Comparison of ENCODE assay signal across 9 mouse cellular contexts in genomic region chr1:134046387-134046786, GRCm38 (mm10). TPM values are rescaled to one million over a fixed set of nuclear protein-coding genes. Genes with fewer than 3 reads are reported as not detected.
DNase-seq lines count a peak whose midpoint lies in the region; ATAC-seq and TF ChIP-seq lines count a peak whose summit lies in the region.
"Had no signal": no experiment of that assay in that cellular context is flagged by ENCODE, and none has a peak within 500 bp of the region (broad histone marks: within the 10 kb centered on the region; RNA-seq: fewer than 3 reads in every experiment).

No protein-coding gene starts in this region.

- no peak for TF ChIP-seq POLR2A in heart, adult 2 months (IDR thresholded peaks at IDR 0.05; ENCODE audit: insufficient read depth, low read depth, low read length)

- no peaks in the 10 kb centered on the region for H3K79me2 ChIP-seq in heart, adult 2 months (replicated peaks; ENCODE audit: control insufficient read depth, insufficient read depth, low read length)

- no peaks in the 10 kb centered on the region for H3K9me3 ChIP-seq in liver, embryonic 14.5 days (ENCODE audit: control insufficient read depth, low read length)

- intact Hi-C loops in heart, adult 2 months (cut with DNase I): loop anchor here (1.0 kb wide), 2 partner anchors 85 to 135 kb away; no protein-coding TSS in a partner anchor

- WGBS in heart, adult 2 months: 36% methylated on average over 23 of the region's 23 CpGs
- 29% methylated on average over 23 of the region's 23 CpGs for WGBS in liver, embryonic 14.5 days (ENCODE audit: insufficient replicate concordance)

- peak overlapping the region; percentile 31 for H3K4me2 ChIP-seq in liver, embryonic 14.5 days (ENCODE audit: low read depth)

- no peak for TF ChIP-seq CTCF in heart, adult 2 months (IDR thresholded peaks at IDR 0.05)
- TF ChIP-seq CTCF in liver, embryonic 14.5 days (IDR thresholded peaks at IDR 0.05; ENCODE audit: low read depth): no peak

- no peaks in the 10 kb centered on the region for H3K36me3 ChIP-seq in heart, adult 2 months (ENCODE audit: control insufficient read depth, insufficient read depth, low read length)
- no peaks in the 10 kb centered on the region for H3K36me3 ChIP-seq in liver, embryonic 14.5 days (replicated peaks; ENCODE audit: control insufficient read depth, insufficient read depth, low read depth)

- no peak overlapping the region for H3K27ac ChIP-seq in heart, adult 2 months
- no peak overlapping the region for H3K27ac ChIP-seq in liver, embryonic 14.5 days

- H3K9ac ChIP-seq in heart, adult 2 months (ENCODE audit: low read depth, low read length): no peak overlapping the region
- H3K9ac ChIP-seq in liver, embryonic 14.5 days (replicated peaks): no peak overlapping the region

- ATAC-seq in liver, embryonic 14.5 days (ENCODE audit: insufficient read depth): no peak

- no peaks in the 10 kb centered on the region; the same call in 1 of the 2 replicates for H3K4me1 ChIP-seq in heart, adult 2 months (ENCODE audit: control insufficient read depth, insufficient read depth, low read length)
- no peaks in the 10 kb centered on the region for H3K4me1 ChIP-seq in liver, embryonic 14.5 days (replicated peaks; ENCODE audit: control insufficient read depth in 2 of 2, insufficient read depth in 2 of 2, low read length in 1 of 2)

- no peaks in the 10 kb centered on the region for H3K27me3 ChIP-seq in heart, adult 2 months (ENCODE audit: control insufficient read depth, insufficient read depth, low read length)
- no peaks in the 10 kb centered on the region for H3K27me3 ChIP-seq in liver, embryonic 14.5 days (ENCODE audit: control insufficient read depth, insufficient read depth, low read length)

- peak; percentile 90 for DNase-seq in heart, adult 11 months
- DNase-seq in heart, adult 2 months: no peak
- peak; percentile 50 for DNase-seq in thymus, postnatal 4 days
- DNase-seq in thymus, postnatal 25 days: no peak
- DNase-seq in liver, embryonic 14.5 days (ENCODE audit: low read depth in 3 of 3, low spot score in 3 of 3): no peak
- DNase-seq in right cerebral cortex, postnatal 25 days: no peak
- no peak for DNase-seq in spleen, postnatal 4 days (ENCODE audit: low spot score in 2 of 2)
- no peak for DNase-seq in lung, postnatal 25 days (ENCODE audit: low spot score)

- H3K4me3 ChIP-seq in heart, adult 2 months: no peak overlapping the region
- H3K4me3 ChIP-seq in liver, embryonic 14.5 days (ENCODE audit: insufficient read depth in 1 of 2, low read depth in 2 of 2, low read length in 2 of 2): no peak overlapping the region
- H3K4me3 ChIP-seq: myocyte had no signal

- TF ChIP-seq EP300 in heart, adult 2 months (IDR thresholded peaks at IDR 0.05; ENCODE audit: insufficient read depth, low read depth, low read length): no peak
- TF ChIP-seq EP300 in liver, embryonic 14.5 days (IDR thresholded peaks at IDR 0.05; ENCODE audit: low read depth): no peak

RNA-seq across cellular contexts. Expression of gene Fmod, which starts 9.3 kb away (rescaled TPM):
- total RNA-seq in heart, adult 2 months (2021): 1 to 10 TPM; 9.3 to 9.4 TPM
- polyA plus RNA-seq in heart, adult 2 months (2012; rRNA removed): 14.5 and 17.0 TPM in 2 replicates
- 1.1 TPM in 2 replicates for polyA plus RNA-seq in liver, embryonic 14.5 days (2012; rRNA removed)
- polyA plus RNA-seq in liver, embryonic 14.5 days (2014; fragmentation: Nextera tagmentation; extraction: Ambion mirVana): 1.1 and 1.6 TPM in 2 replicates

RNA-seq across cellular contexts. Expression of gene Btg2, which starts 32.5 kb away (rescaled TPM):
- 10 to 100 TPM; 29.9 to 31.0 TPM for total RNA-seq in heart, adult 2 months (2021)
- 33.5 and 35.9 TPM in 2 replicates for polyA plus RNA-seq in heart, adult 2 months (2012; rRNA removed)
- 40.1 and 45.3 TPM in 2 replicates for polyA plus RNA-seq in liver, embryonic 14.5 days (2012; rRNA removed)
- polyA plus RNA-seq in liver, embryonic 14.5 days (2014; fragmentation: Nextera tagmentation; extraction: Ambion mirVana): 78.2 and 85.2 TPM in 2 replicates

Comparison
In these comparisons a context has a peak if more than half of its experiments do, and no peak if none do; other contexts are left out.
1. DNase-seq: peak in heart, adult 11 months (single experiment) and thymus, postnatal 4 days (single experiment); none in heart, adult 2 months (0 of 2), thymus, postnatal 25 days (single experiment), liver, embryonic 14.5 days (0 of 3), right cerebral cortex, postnatal 25 days (single experiment), spleen, postnatal 4 days (0 of 2) and lung, postnatal 25 days (single experiment).